Mouse (Mus musculus) kidney, embryonic 14.5 days (tissue): ENCODE measurements around the gene Itgb7. TPM values are rescaled to one million over a fixed set of nuclear protein-coding genes. Genes with fewer than 3 reads are reported as not detected.

Experiments used
- ATAC-seq: fragments of 200-750 bp; cut with Nextera tagmentation; 2 replicates; pipeline ENCODE4 v1.8.0; 2017; ENCODE audit warnings: moderate number of reproducible peaks, mild to moderate bottlenecking, moderate TSS enrichment, moderate library complexity; ENCODE audit not compliant: low FRiP score, low TSS enrichment
- H3K27ac ChIP-seq: fragments of 300-500 bp; sonication (generic); 2 replicates; pipeline ENCODE4 v1.5.1; 2014; ENCODE audit warnings: low read depth, mild to moderate bottlenecking, low read length, moderate library complexity, mixed read lengths
- H3K27me3 ChIP-seq: fragments of 300-500 bp; sonication (generic); 2 replicates; pipeline ENCODE4 v1.6.1; 2014; ENCODE audit warnings: mild to moderate bottlenecking, low read length; ENCODE audit not compliant: control insufficient read depth, insufficient read depth
- H3K36me3 ChIP-seq: fragments of 300-500 bp; sonication (generic); 2 replicates; pipeline ENCODE4 v1.6.1; 2014; ENCODE audit warnings: low read length, mixed read lengths; ENCODE audit not compliant: control insufficient read depth, insufficient read depth
- H3K4me1 ChIP-seq: fragments of 300-500 bp; sonication (generic); 2 replicates; pipeline ENCODE4 v1.6.1; 2014; ENCODE audit warnings: low read length, mixed read lengths; ENCODE audit not compliant: control insufficient read depth, insufficient read depth
- H3K4me2 ChIP-seq: fragments of 300-500 bp; sonication (generic); replicated peaks from 2 replicates; pipeline ENCODE4 v1.6.1; 2014; ENCODE audit warnings: low read depth, mild to moderate bottlenecking, low read length
- H3K4me3 ChIP-seq: fragments of 300-500 bp; sonication (generic); 2 replicates; pipeline ENCODE4 v1.5.1; 2014; ENCODE audit warnings: mild to moderate bottlenecking, low read length
- H3K9ac ChIP-seq: fragments of 300-500 bp; sonication (generic); 2 replicates; pipeline ENCODE4 v1.6.1; 2014; ENCODE audit warnings: low read depth, mild to moderate bottlenecking, low read length, moderate library complexity
- H3K9me3 ChIP-seq: fragments of 300-500 bp; sonication (generic); 2 replicates; pipeline ENCODE4 v1.6.1; 2016; ENCODE audit warnings: low read length; ENCODE audit not compliant: control insufficient read depth
- WGBS: fragments of 180-500 bp; shearing (Covaris S2); extraction: QIAGEN DNeasy Blood & Tissue Kit; methylation state at CpG from one replicate; pipeline ENCODE4 v1.1.7; 2014; 5-methylcytosine and 5-hydroxymethylcytosine counted together
- polyA plus RNA-seq: library from polyadenylated mRNA; unstranded; fragments of >200 nt; fragmentation: Nextera tagmentation; extraction: Ambion mirVana; gene quantifications from 2 replicates; pipeline ENCODE4 v1.2.1, GENCODE M21; 2014

Gene Itgb7
- polyA plus RNA-seq, 1 experiment from 2014 or later, result 1.1 TPM

DNA sequence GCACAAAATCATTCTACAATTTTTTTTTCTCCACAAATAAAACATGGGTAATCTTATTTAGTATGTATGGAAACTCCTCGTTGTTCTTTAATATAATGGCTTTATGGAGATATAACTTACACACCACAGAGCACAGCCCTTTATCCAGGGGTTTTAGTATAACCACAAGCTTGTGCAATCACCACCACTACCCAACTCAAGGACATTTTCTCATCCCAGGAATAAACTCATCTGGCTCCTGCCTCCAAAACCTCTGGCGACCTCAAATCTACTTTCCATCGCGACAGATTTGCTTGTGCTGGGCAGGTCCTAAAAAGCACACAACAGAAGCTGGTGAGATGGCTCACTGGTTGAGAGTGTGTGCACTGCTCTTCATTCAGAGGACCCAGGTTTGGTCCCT lies 38.1 kb downstream of the Itgb7 start:
- no peaks in the 10 kb centered on the region for H3K36me3 ChIP-seq
- WGBS, result 85% methylated on average over 4 of the region's 4 CpGs
- H3K9ac ChIP-seq, result no peak overlapping the region
- no peak overlapping the region for H3K4me3 ChIP-seq
- no peak for ATAC-seq
- H3K27me3 ChIP-seq, result no peaks in the 10 kb centered on the region
- H3K4me2 ChIP-seq, result no peak overlapping the region
- H3K4me1 ChIP-seq, result peaks cover 12% of the 10 kb centered on the region; the same call in 1 of the 2 replicates
- no peaks in the 10 kb centered on the region for H3K9me3 ChIP-seq
- no peak overlapping the region for H3K27ac ChIP-seq

- Histone ChIP-seq H3K4me3 (no peak overlapping the region), H3K4me2 (no peak overlapping the region), H3K27ac (0 out of 2 replicates have a peak overlapping the region, but pooled peaks have one; percentile 14), H3K9ac (no peak overlapping the region), H3K9me3 (no peaks in the 10 kb centered on the region), H3K4me1 (peaks cover 16% of the 10 kb centered on the region), H3K27me3 (no peaks in the 10 kb centered on the region), H3K36me3 (no peaks in the 10 kb centered on the region)
- 69% methylated on average over 5 of the region's 5 CpGs for WGBS
- ATAC-seq, result no peak
Measured at GRCm38 (mm10) chr15:102192820-102193386, 38.8 kb downstream of the Itgb7 start.

DNA sequence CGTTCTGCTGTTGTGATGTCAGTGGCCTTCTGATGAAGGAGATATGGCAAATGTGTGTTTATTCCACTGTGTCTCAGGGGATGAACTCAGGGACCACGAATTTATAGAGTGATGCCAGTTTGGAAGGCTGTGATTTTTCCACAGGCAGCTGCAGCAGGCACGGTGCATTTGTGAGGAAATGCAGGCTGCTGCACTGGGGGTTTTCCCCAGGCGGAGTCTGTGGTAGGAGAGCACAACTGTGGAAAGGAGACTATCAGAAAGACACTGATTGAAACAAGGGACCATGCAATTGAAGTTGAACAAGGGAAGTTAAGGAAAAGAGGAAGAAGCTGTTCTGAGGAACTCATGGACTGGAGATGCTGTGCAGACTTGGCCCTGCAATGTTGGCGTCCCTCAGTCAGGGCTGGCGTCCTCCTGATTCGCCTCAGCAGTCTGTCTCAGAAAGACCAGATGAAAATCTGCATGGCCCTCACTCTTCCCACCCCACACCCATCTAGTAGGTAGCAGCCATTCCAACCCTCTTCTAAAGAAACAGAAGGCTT lies 39.4 kb downstream of the Itgb7 start:
- Histone ChIP-seq H3K9ac (no peak overlapping the region), H3K36me3 (no peaks in the 10 kb centered on the region), H3K27me3 (no peaks in the 10 kb centered on the region), H3K4me2 (no peak overlapping the region), H3K27ac (0 out of 2 replicates have a peak overlapping the region, but pooled peaks have one; percentile 14), H3K9me3 (no peaks in the 10 kb centered on the region), H3K4me3 (no peak overlapping the region), H3K4me1 (peaks cover 16% of the 10 kb centered on the region)
- WGBS, result 78% methylated on average over 7 of the region's 7 CpGs
- ATAC-seq, result no peak

DNA sequence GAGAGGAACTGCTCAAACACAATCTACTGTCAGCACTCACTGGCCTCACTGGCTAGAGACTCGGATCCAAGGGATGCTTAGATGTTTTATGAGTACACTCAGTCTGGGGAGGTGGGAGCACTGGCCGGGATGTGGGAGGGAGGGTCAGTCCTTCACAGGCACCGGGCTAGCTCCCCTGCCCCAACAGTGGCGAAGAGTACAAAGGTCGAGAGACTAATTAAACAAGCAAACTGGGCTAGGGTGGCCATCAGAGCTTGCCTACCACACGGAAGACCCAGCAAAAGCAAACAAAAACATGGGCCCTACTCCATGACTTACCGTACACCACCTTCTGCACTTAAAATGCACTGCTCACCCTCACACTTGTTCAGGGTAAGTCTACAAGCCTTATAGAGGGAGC lies 40.0 kb downstream of the Itgb7 start:
- H3K9me3 ChIP-seq, result no peaks in the 10 kb centered on the region
- WGBS, result 30% methylated on average over 7 of the region's 7 CpGs
- H3K27me3 ChIP-seq, result no peaks in the 10 kb centered on the region
- H3K4me3 ChIP-seq, result no peak overlapping the region
- no peak for ATAC-seq
- peaks cover 16% of the 10 kb centered on the region for H3K4me1 ChIP-seq
- H3K27ac ChIP-seq, result no peak overlapping the region
- no peak overlapping the region for H3K9ac ChIP-seq
- no peak overlapping the region for H3K4me2 ChIP-seq
- H3K36me3 ChIP-seq, result no peaks in the 10 kb centered on the region

DNA sequence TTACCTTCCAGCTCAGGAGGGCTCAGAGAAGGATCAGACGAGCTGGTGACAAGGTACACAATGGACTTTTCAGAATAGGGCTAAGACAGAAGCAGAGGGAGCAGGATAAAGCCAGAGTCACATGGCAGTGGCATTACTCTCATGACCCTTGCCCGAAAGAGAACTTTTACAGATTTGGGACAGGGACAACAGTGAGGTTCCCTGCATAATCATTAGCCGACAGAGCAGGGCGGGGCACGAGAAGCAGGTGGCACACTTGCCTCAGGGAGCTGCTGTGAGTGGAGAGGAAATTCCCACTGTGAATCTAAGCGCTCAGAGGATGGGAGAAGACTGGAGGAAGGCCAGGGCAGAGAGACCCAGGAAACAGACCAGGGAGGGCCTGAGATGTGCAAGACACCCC lies 42.9 kb downstream of the Itgb7 start:
- H3K9ac ChIP-seq, result 0 out of 2 replicates have a peak overlapping the region, but pooled peaks have one; percentile 4
- no peak overlapping the region for H3K27ac ChIP-seq
- 59% methylated on average over 6 of the region's 6 CpGs for WGBS
- peaks cover 9% of the 10 kb centered on the region; the same call in 1 of the 2 replicates for H3K36me3 ChIP-seq
- no peaks in the 10 kb centered on the region for H3K9me3 ChIP-seq
- no peaks in the 10 kb centered on the region for H3K27me3 ChIP-seq
- H3K4me1 ChIP-seq, result peaks cover 16% of the 10 kb centered on the region
- H3K4me3 ChIP-seq, result no peak overlapping the region
- peak; percentile 5; the same call in 1 of the 2 replicates for ATAC-seq
- H3K4me2 ChIP-seq, result no peak overlapping the region

DNA sequence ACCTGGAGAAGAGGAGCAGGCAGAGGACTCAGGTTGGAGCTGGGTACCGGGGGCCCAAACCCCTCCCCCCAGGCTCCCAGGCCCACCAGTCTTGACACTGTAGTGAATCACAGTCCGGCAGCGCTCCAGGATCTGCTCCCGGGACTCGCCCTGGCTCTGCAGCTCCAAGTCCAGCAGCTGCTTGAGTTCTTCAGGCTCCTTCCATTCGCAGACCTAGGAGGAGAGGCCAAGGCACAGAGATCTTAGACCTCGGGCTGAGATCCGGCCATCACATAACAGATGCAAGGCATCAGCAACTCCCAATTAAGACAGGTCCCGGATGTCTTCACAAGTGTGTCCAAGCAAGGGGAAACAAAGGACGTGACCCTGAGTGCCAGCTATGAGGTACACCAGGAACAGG lies 43.6 kb downstream of the Itgb7 start:
- peaks cover 9% of the 10 kb centered on the region; the same call in 1 of the 2 replicates for H3K36me3 ChIP-seq
- peaks cover 16% of the 10 kb centered on the region for H3K4me1 ChIP-seq
- H3K9me3 ChIP-seq, result no peaks in the 10 kb centered on the region
- 67% methylated on average over 10 of the region's 10 CpGs for WGBS
- no peak overlapping the region for H3K4me3 ChIP-seq
- no peak overlapping the region for H3K4me2 ChIP-seq
- H3K27me3 ChIP-seq, result no peaks in the 10 kb centered on the region
- H3K9ac ChIP-seq, result no peak overlapping the region
- no peak overlapping the region for H3K27ac ChIP-seq
- no peak for ATAC-seq

DNA sequence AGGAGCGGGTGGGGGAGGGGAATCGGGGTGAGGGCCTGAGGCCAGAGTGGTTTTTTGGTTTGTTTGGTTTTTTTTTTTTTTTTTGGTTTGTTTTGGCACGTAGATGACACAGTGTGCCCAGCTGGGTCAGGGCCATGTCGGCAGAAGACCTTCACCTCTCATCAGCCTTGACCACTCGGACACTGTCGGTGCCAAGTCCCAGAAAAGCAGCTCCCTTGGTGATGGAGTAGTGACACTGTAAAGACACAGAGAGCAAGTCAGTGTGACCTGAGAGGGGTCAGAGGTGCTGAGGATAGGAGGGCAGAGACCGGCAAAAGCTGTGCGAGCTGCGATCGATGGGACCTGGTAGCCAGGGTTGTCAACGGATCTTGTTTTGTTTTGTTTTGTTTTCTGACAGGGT lies 45.5 kb downstream of the Itgb7 start:
- H3K27ac ChIP-seq, result no peak overlapping the region
- H3K4me2 ChIP-seq, result no peak overlapping the region
- H3K4me1 ChIP-seq, result peaks cover 8% of the 10 kb centered on the region
- H3K9me3 ChIP-seq, result no peaks in the 10 kb centered on the region
- no peaks in the 10 kb centered on the region for H3K27me3 ChIP-seq
- no peak overlapping the region for H3K9ac ChIP-seq
- peaks cover 9% of the 10 kb centered on the region; the same call in 1 of the 2 replicates for H3K36me3 ChIP-seq
- no peak for ATAC-seq
- whole genome bisulfite sequencing, result 72% methylated on average over 11 of the region's 11 CpGs
- H3K4me3 ChIP-seq, result no peak overlapping the region

DNA sequence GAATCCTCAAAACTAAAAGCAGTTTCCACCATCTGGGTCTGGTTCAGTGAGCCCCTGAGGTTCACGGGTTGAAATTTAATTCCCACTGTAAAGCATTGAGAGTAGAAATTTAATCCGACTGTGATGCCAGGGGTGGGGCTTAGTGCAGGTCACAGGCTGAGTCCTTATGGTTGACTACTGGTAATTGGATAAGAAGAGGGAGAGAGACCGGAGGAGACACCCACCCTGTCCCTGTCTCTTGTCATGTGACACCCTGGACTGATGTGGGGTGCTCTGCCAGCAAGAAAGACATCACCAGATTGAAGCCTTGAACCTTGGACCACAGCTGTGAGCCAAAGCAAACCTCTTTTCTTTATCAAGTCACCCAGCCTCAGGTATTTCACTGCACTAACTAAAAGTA lies 48.7 kb downstream of the Itgb7 start:
- ATAC-seq, result 0 out of 2 replicates have a peak, but pooled peaks have one; percentile 40
- H3K27ac ChIP-seq, result no peak overlapping the region
- WGBS, result 52% methylated on average over 3 of the region's 3 CpGs

GRCm38 (mm10) chr15:102179924-102180323 lies 51.8 kb downstream of the Itgb7 start:
- Histone ChIP-seq H3K36me3 (peaks cover 32% of the 10 kb centered on the region; the same call in 1 of the 2 replicates), H3K4me3 (no peak overlapping the region), H3K4me2 (no peak overlapping the region), H3K9me3 (no peaks in the 10 kb centered on the region), H3K4me1 (no peaks in the 10 kb centered on the region), H3K9ac (no peak overlapping the region), H3K27ac (no peak overlapping the region), H3K27me3 (no peaks in the 10 kb centered on the region)
- WGBS, result 88% methylated on average over 14 of the region's 14 CpGs
- ATAC-seq, result no peak

More for the DNA sequence above, 48.7 kb downstream of the Itgb7 start:
- H3K36me3 ChIP-seq, result peaks cover 23% of the 10 kb centered on the region; the same call in 1 of the 2 replicates
- H3K9me3 ChIP-seq, result no peaks in the 10 kb centered on the region
- no peaks in the 10 kb centered on the region for H3K27me3 ChIP-seq
- H3K4me1 ChIP-seq, result peaks cover under 1% of the 10 kb centered on the region; the same call in 1 of the 2 replicates
- no peak overlapping the region for H3K4me3 ChIP-seq
- H3K9ac ChIP-seq, result no peak overlapping the region
- no peak overlapping the region for H3K4me2 ChIP-seq
